Mouse (Mus musculus) left cerebral cortex, postnatal 10 days (tissue): ENCODE measurements around the gene Krtap8-1. TPM values are rescaled to one million over a fixed set of nuclear protein-coding genes. Genes with fewer than 3 reads are reported as not detected.
A peak's percentile ranks its signal among the peaks of the same experiment; 100 is the strongest.

Experiments used
- DNase-seq, 2 experiments: peaks; one replicate each; pipeline ENCODE4 v3.0.0; 2021 to 2022; ENCODE audit warnings: low spot score in 2 of 2, mixed read lengths in 1 of 2; ENCODE audit errors: extremely low spot score in 1 of 2
- intact Hi-C: fragments of 180-260 bp; cut with DNase I; formaldehyde crosslinking; loops from one replicate; pipeline ENCODE4 v1.15.1; 2025
- total RNA-seq, 2 experiments: library from RNA; stranded (reverse); gene quantifications; 2 replicates each; pipeline ENCODE4 v1.2.3; 2021

Gene Krtap8-1
- not detected for total RNA-seq

GRCm38 (mm10) chr16:89487852-89488251 lies at the start of gene Krtap8-1:
Gene Krtap8-1 (minus strand): TSS chr16:89487952.
- DNase-seq: no peak

GRCm38 (mm10) chr16:89537349-89537748 lies 49.6 kb upstream of the Krtap8-1 start:
- intact Hi-C loops: no loop called here
- DNase-seq: no peak

More at GRCm38 (mm10) chr16:89487852-89488251, at the start of gene Krtap8-1:
- intact Hi-C loops: no loop called here

- intact Hi-C loops: no loop called here
- peak in 1 of 2 experiments; percentile 47 for DNase-seq
Observed at GRCm38 (mm10) chr16:89530547-89530946, 42.8 kb upstream of the Krtap8-1 start.

GRCm38 (mm10) chr16:89529846-89530245 lies 42.1 kb upstream of the Krtap8-1 start:
- no peak for DNase-seq

GRCm38 (mm10) chr16:89528380-89528779 lies 40.6 kb upstream of the Krtap8-1 start:
- DNase-seq: no peak
- intact Hi-C loops: loop anchor here (10.0 kb wide), 1 partner anchor 236 kb away; no protein-coding TSS in a partner anchor

More at GRCm38 (mm10) chr16:89529846-89530245, 42.1 kb upstream of the Krtap8-1 start:
- intact Hi-C loops: loop anchor here (10.0 kb wide), 1 partner anchor 235 kb away; no protein-coding TSS in a partner anchor

- intact Hi-C loops: loop anchor here (10.0 kb wide), 1 partner anchor 244 kb away; no protein-coding TSS in a partner anchor
- no peak for DNase-seq
Observed at GRCm38 (mm10) chr16:89520996-89521395, 33.2 kb upstream of the Krtap8-1 start.

GRCm38 (mm10) chr16:89520555-89520954 lies 32.8 kb upstream of the Krtap8-1 start:
- peak in 1 of 2 experiments; percentile 38 for DNase-seq
- intact Hi-C loops: loop anchor here (10.0 kb wide), 1 partner anchor 244 kb away; no protein-coding TSS in a partner anchor

- DNase-seq: no peak
- intact Hi-C loops: loop anchor here (10.0 kb wide), 1 partner anchor 245 kb away; no protein-coding TSS in a partner anchor
Observed at GRCm38 (mm10) chr16:89520091-89520490, 32.3 kb upstream of the Krtap8-1 start.

- intact Hi-C loops: no loop called here
- DNase-seq: peak in 1 of 2 experiments; percentile 48
Observed at GRCm38 (mm10) chr16:89517635-89518034, 29.9 kb upstream of the Krtap8-1 start.

- DNase-seq: no peak
- intact Hi-C loops: no loop called here
Observed at GRCm38 (mm10) chr16:89513431-89513830, 25.7 kb upstream of the Krtap8-1 start.

GRCm38 (mm10) chr16:89508223-89508622 lies 20.5 kb upstream of the Krtap8-1 start, which contains the start of gene Krtap7-1:
Gene Krtap7-1 (minus strand): TSS chr16:89508323.
- DNase-seq: no peak
- intact Hi-C loops: no loop called here

GRCm38 (mm10) chr16:89503571-89503970 lies 15.8 kb upstream of the Krtap8-1 start:
- intact Hi-C loops: no loop called here
- no peak for DNase-seq

GRCm38 (mm10) chr16:89501870-89502269 lies 14.1 kb upstream of the Krtap8-1 start:
- intact Hi-C loops: no loop called here
- DNase-seq: no peak

GRCm38 (mm10) chr16:89497002-89497401 lies 9.2 kb upstream of the Krtap8-1 start:
- DNase-seq: no peak
- intact Hi-C loops: no loop called here

GRCm38 (mm10) chr16:89495394-89496153 lies 7.8 kb upstream of the Krtap8-1 start:
- intact Hi-C loops: no loop called here
- DNase-seq: no peak

GRCm38 (mm10) chr16:89477679-89478314 lies 10.0 kb downstream of the Krtap8-1 start:
- intact Hi-C loops: no loop called here
- no peak for DNase-seq

GRCm38 (mm10) chr16:89461189-89461588 lies 26.6 kb downstream of the Krtap8-1 start:
- intact Hi-C loops: no loop called here

More at GRCm38 (mm10) chr16:89461189-89461588, 26.6 kb downstream of the Krtap8-1 start:
- DNase-seq: no peak
